Mouse (Mus musculus): ENCODE data around the gene Rmdn3.
A peak's percentile ranks its signal among the peaks of the same experiment; 100 is the strongest.

Gene Rmdn3

DNA sequence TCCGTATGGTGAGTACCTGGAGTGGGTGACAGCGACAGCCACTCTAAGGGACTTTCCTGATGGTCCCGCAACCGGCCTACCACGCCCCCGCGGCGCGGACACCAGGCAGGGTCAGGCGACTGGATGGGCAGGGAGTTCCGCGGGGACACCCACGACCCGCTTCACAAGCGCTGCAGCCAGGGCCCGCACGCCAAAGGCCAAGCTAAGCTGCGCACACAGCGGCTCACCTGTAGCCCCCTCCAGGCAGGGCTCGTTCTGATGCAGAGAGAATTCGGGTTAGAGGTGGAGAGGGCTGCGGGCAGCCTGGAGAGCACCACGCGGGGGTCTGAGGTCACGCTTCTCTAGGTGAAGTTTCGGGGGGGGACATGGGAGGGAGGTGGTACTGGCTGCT is 11.0 kb upstream of the Rmdn3 start:
- no peak for DNase-seq (ENCODE audit: low spot score)

DNA sequence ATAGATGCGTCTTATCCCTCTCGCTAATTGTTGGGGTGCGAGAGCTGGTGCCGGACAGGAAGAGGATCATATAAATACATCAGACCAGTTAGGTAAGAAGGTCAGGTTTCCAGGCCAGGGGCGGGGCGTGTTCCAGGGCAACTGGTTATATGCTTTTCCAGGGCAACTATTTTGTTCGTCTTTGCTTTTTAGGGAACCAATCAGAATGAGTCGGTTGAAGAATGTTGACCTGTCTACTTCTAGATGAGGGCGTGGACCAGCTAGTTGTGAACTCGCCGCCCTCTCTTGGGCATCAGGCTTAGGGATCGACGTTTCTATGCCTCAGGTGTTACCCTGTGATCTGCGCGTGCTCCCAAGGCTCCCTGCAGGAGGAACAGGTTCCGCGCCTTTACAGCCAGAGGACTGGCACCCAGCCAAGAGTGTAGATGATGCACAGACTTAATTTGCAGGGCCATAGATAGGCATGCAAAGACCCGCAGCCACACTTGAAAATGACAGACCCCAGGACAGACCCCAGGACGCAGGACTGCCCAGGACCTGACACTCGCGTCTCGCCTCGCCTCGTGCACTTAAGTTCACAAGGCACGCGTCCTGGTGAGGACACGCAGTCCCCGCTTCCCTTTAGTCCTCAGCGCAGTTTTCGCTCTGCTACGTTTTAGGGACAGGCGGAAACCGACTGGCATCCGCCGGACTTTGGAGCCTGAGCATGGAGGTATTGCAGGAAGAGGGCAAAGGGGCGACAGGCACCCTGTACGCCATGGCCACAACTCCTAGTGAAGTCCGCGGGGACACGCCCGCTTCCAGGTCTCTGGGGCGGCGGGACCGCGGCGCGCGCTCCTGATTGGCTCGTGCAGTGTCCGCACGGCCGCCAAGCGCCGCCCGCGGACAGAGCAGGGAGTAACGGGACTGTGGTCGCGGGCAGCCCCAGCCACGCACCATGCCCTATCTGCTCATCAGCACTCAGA is 10.3 kb upstream of the Rmdn3 start, which contains the start of gene Gchfr:
Gene Gchfr, plus strand, starts transcription at position 873 of the 965 bp plus-strand sequence.
- peak; percentile 25 for DNase-seq (ENCODE audit: low spot score)

- no peak for DNase-seq (ENCODE audit: low spot score)
Measured at GRCm38 (mm10) chr2:119165401-119165800, 8.6 kb upstream of the Rmdn3 start.

DNA sequence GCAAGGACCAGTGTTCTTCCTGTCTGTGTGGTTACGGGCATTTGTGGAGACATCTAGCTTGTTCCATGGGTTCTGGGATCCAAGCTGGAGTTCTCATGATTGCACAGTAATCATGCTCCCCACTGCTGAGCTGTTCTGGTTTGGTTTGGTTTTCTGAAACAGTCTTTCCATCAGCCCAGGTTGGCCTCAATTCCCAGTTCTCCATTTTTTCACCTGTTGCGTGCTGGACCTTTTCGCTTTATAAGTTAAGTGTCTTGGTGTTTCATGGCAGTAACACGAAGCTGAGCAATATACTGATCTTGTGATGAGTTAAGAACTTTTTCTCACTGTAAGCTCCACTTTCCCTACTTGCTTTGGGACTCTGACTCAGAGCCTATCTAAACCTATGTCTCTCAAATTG is 7.2 kb upstream of the Rmdn3 start:
- no peak for DNase-seq (ENCODE audit: low spot score)

DNA sequence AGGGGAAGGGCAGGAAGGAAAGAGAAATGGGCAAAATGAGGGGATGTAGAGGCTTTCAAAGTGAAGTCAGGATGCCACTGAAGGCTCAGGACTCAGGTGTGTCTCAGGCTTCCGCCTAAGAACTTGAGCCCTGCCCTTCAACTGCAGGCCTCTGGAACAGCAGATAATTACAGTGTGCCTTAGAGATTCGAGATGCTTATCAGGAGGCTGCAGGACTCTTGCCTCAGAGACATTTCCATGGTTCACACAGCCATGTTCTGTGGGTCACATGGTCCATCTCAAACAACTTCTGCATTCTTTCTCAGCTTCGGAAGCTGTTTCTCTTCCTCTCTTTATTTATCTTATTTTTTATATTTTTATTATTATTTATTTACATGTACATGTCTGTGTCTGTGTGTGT is 6.3 kb upstream of the Rmdn3 start:
- DNase-seq (ENCODE audit: low spot score): no peak

DNA sequence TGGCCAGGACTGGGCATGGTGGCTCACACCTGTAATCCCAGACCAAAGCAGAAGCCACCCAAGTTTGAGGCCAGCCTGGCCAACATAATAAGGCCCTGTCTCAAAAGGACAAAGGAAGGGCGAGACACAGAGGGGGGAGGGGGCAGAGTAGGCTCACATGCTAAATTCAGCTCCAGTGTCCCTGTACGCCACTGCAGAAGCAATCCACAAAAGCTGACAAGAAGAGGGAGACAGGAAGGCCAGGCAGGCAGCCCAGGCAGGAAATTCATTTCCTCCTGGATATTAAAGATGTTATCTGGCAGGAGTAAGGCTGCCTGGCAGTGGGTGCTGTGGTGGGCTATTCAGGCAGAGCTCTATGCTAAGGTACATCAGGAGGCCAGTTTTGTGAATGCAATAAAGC is 4.4 kb upstream of the Rmdn3 start:
- no peak for DNase-seq (ENCODE audit: low spot score)

DNA sequence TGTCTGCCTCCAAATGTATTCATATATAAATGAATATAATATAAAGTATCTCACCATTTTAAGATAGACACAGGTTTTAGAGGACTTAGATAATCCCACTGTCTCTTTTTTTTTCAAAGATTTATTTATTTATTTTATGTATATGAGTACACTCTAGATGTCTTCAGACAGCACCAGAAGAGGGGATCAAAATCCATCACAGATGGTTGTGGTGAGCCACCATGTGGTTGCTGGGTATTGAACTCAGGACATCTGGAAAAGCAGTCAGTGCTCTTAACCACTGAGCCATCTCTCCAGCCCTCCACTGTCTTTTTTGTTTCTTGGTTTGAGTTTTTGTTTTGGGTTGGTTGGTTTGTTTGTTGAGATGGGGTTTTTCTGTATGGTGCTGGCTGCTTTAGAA is 1.0 kb upstream of the Rmdn3 start:
- no peak for DNase-seq (ENCODE audit: low spot score)

DNA sequence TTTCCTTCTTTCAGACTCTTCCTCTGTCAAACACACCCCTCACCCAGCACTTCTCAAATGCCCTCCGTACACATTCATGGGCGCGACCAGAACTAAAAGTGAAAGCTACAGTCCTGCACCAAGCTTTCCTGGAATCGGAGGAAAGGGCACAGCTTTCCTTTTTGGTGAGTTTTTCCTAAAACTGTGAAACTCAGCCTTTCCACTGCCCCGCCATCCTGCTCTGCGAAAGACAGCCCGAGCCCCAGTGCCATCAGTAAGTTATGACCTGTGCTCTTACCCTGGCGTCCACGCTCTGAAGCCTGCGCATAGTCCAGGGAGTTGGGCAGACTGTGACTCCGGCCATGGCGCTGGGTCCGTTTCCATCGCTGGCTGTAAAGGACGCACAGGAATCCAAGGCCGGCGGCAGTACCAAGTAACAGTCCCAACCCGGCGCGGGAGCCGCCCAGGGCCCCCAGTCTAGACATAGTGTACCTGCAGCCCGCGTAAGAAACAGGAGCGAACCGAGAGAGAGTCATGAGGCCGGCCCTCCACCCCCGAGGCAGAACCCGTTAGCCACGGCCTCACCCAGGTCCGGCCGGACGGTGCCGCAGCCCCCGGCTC is 653 bp downstream of the Rmdn3 start:
- DNase-seq (ENCODE audit: low spot score): no peak

DNA sequence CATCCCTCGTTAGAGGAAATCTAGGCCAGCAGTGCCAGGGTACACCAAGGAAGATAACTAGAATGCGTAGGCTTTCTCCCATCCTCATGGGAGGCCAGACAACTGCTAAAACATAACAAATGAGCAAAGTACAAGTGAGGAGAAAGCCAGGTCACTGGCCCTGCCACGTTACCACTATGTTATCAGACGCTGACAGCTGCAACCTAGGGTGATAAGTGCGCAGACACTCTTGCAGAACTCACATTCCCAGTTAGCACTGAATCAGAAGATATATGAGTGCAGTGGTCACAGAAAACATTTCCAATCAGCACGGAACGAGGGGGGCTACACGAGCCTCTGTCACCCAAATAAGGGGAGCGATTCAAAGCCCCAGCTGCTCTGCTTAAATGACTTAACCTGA is 1.4 kb downstream of the Rmdn3 start:
- DNase-seq (ENCODE audit: low spot score): no peak

GRCm38 (mm10) chr2:119154683-119155082 is 2.2 kb downstream of the Rmdn3 start:
- DNase-seq (ENCODE audit: low spot score): no peak

- no peak for DNase-seq (ENCODE audit: low spot score)
Measured at GRCm38 (mm10) chr2:119152255-119152654, 4.6 kb downstream of the Rmdn3 start.

DNA sequence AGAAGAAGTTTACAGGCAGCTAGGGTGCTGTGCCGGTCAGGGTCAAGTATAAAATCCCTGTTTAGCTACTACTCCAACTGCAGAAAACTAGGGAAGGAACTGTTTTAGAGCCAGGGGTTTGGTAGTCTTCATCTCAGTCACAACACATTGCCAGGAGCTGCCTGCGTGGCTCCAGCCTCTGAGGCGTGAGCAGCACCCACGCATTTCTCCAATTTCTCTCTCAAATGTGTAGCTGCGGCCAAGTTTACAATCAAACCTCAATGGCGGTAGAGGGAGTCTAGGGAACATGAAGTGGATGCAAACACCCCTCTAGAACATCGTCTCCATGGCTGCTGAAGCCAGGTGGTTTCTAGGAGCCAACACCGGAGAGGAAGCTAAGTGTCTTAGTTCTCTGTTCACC is 9.1 kb downstream of the Rmdn3 start:
- no peak for DNase-seq (ENCODE audit: low spot score)

GRCm38 (mm10) chr2:119147160-119147678 is 9.6 kb downstream of the Rmdn3 start:
- DNase-seq (ENCODE audit: low spot score): no peak

DNA sequence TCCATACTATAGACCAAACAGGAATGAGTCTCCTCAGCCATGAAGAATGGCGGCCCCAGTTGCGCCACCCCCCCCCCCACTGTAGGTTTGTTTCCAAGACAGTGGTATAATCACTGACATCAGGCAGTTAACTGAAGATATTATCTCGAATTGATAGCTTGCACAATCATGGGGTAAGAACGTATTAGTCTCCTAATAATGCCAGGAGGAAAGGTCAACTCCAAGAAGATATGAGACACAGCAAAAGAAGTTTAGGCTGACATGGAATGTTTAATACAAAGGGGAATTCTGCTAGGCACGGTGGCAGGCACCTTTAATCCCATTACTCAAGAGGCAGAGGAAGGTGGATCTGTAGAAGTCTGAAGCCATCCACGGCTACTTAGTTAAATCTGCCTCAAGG is 10.4 kb downstream of the Rmdn3 start:
- DNase-seq (ENCODE audit: low spot score): no peak

GRCm38 (mm10) chr2:119145199-119145598 is 11.6 kb downstream of the Rmdn3 start:
- DNase-seq (ENCODE audit: low spot score): no peak

- no peak for DNase-seq (ENCODE audit: low spot score)
Measured at GRCm38 (mm10) chr2:119136346-119136898, 20.4 kb downstream of the Rmdn3 start.

DNA sequence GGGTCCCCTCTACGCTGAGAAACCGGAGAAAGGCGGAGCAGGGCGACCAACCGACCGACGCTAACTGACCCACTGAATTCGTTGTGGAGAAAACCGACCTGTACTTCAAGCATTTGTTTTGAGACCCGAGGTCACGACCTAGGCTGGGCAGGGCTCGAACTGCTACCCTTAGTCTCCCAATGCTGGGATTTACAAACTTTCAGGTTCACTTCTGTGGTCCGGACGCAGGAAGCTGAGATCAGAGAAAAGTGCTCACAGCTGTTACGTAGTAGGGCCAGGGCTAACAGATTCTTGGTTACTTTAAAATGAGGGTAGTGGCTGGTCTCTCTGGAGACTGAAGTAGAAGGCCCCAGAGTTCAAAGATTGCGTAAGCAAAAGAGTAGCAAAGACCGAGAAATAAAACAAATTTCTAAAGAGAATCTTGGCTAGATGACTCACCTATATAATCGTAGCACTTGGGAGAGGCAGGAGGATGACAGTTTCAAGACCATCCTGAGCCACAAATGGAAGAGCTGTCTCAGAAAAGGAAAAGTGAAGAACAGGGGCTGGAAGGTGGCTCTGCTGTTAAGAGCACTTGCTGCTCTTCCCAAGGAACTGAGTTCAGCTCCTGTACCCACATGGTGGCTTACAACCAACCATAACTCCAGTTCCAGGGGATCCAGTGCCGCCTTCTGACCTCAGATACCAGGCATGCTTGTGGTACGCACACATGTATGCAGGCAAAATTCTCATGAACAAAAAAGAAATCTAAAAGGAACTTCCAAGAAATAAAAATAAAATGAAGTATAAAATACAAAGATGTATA is 43.5 kb downstream of the Rmdn3 start:
- no peak for DNase-seq (ENCODE audit: low spot score)

DNA sequence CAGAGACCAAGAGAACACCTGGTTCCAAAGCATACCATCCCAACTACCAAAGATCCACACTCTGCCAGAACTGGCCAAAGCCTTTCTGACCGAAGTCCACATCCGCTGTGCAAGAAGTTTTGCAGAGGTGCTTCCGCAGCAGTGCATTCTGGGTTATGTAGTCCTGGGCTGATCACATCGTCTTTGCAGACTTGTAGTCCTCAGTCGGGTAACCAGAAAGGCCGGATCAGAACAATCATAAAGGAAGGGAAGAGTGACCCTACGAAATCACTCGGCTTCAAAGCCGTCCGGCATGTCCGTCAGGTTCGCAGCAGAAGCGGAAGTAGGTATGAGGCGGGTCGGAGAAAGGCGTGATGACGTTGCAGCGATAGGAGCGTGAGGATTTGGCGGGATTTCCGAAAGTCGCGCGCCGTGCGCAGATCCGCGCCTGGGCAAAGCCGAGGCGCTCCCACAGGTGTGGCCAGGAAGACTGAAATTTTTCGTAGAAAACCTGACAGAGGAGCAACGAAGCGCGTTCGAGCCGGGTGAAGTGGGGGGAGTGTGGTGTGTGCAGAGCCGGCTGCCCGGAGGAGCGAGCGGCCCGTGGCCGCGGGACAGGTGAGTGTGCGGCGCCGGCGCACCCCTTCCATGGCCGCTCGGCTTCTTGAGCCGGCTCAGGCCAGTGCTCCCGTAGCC is 44.3 kb downstream of the Rmdn3 start, which contains the start of gene Rad51:
Gene Rad51, plus strand, starts transcription at position 356 of the 675 bp plus-strand sequence.
- DNase-seq (ENCODE audit: low spot score): peak; percentile 84

- DNase-seq (ENCODE audit: low spot score): no peak
Measured at GRCm38 (mm10) chr2:119111060-119111459, 45.8 kb downstream of the Rmdn3 start.

GRCm38 (mm10) chr2:119108554-119108953 is 48.3 kb downstream of the Rmdn3 start:
- DNase-seq (ENCODE audit: low spot score): no peak

DNA sequence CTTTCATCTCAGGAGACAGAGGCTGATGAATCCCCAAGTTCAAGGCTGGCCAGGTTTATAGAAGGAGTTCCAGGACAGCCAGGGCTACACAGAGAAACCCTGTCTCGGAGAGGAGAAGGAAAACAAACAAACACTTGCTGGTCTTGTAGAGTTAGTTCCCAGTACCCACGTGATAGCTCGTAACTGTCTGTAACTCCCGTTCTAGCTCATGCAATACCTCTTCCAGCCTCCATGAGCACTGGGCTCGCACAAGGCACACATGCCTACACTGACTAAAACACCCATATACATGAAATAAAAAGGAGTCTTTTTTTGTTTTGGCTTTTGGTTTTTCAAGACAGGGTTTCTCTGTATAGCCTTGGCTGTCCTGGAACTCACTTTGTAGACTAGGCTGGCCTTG is 50.3 kb downstream of the Rmdn3 start:
- no peak for DNase-seq (ENCODE audit: low spot score)
